Mouse (Mus musculus) midbrain, embryonic 11.5 days (tissue): ENCODE measurements around the gene Abcf3. TPM values are rescaled to one million over a fixed set of nuclear protein-coding genes. Genes with fewer than 3 reads are reported as not detected.

Source experiments
- ATAC-seq: fragments of 200-750 bp; cut with Nextera tagmentation; 2 replicates; pipeline ENCODE4 v1.8.0; 2017; ENCODE audit warnings: moderate TSS enrichment, moderate library complexity; ENCODE audit not compliant: low FRiP score
- DNase-seq: peaks from one replicate; pipeline ENCODE4 v3.0.0; 2015; ENCODE audit warnings: low spot score; ENCODE audit errors: missing footprints
- H3K27ac ChIP-seq: fragments of 300-500 bp; sonication (generic); 2 replicates; pipeline ENCODE4 v1.5.1; 2014; ENCODE audit warnings: low read depth, low read length
- H3K27me3 ChIP-seq: fragments of 300-500 bp; sonication (generic); 2 replicates; pipeline ENCODE4 v1.6.1; 2014; ENCODE audit warnings: mild to moderate bottlenecking, low read length, moderate library complexity, mixed read lengths; ENCODE audit not compliant: control insufficient read depth, insufficient read depth
- H3K36me3 ChIP-seq: fragments of 300-500 bp; sonication (generic); 2 replicates; pipeline ENCODE4 v1.6.1; 2014; ENCODE audit warnings: mild to moderate bottlenecking, low read length, moderate library complexity, mixed read lengths; ENCODE audit not compliant: control insufficient read depth, insufficient read depth
- H3K4me1 ChIP-seq: fragments of 300-500 bp; sonication (generic); 2 replicates; pipeline ENCODE4 v1.6.1; 2014; ENCODE audit warnings: low read length; ENCODE audit not compliant: control insufficient read depth, insufficient read depth
- H3K4me2 ChIP-seq: fragments of 300-500 bp; sonication (generic); 2 replicates; pipeline ENCODE4 v1.6.1; 2014; ENCODE audit warnings: mild to moderate bottlenecking, moderate library complexity
- H3K4me3 ChIP-seq: fragments of 300-500 bp; sonication (generic); 2 replicates; pipeline ENCODE4 v1.5.1; 2014; ENCODE audit warnings: low read depth, low read length
- H3K9ac ChIP-seq: fragments of 300-500 bp; sonication (generic); 2 replicates; pipeline ENCODE4 v1.6.1; 2014; ENCODE audit warnings: low read length
- H3K9me3 ChIP-seq: fragments of 300-500 bp; sonication (generic); 2 replicates; pipeline ENCODE4 v1.6.1; 2016; ENCODE audit warnings: low read length; ENCODE audit not compliant: control insufficient read depth
- WGBS: fragments of 180-500 bp; shearing (Covaris S2); extraction: QIAGEN DNeasy Blood & Tissue Kit; methylation state at CpG from one replicate; pipeline ENCODE4 v1.1.7; 2014; 5-methylcytosine and 5-hydroxymethylcytosine counted together
- microRNA counts: library from miRNA; unstranded; fragments of <30 nt; microRNA quantifications from one replicate; lab custom pipeline; 2015
- microRNA-seq: library from miRNA; unstranded; fragments of <30 nt; microRNA quantifications from one replicate; pipeline ENCODE4, GENCODE M21; 2017
- polyA plus RNA-seq: library from polyadenylated mRNA; unstranded; fragments of >200 nt; fragmentation: Nextera tagmentation; extraction: Ambion mirVana; gene quantifications from 2 replicates; pipeline ENCODE4 v1.2.1, GENCODE M21; 2014

Abcf3 gene
- polyA plus RNA-seq, 1 experiment from 2014 or later: 62.2 TPM

- 80% methylated on average over 7 of the region's 7 CpGs for WGBS
- Histone ChIP-seq H3K4me2 (no peak overlapping the region), H3K9me3 (no peaks in the 10 kb centered on the region), H3K27me3 (peaks cover 11% of the 10 kb centered on the region), H3K4me3 (no peak overlapping the region), H3K4me1 (no peaks in the 10 kb centered on the region), H3K9ac (no peak overlapping the region), H3K36me3 (no peaks in the 10 kb centered on the region), H3K27ac (no peak overlapping the region)
- ATAC-seq: no peak
- DNase-seq: no peak
These were observed 48.5 kb downstream of the Abcf3 start for GRCm38 (mm10) chr16:20596687-20597441.

GRCm38 (mm10) chr16:20600511-20600910, 52.1 kb downstream of the Abcf3 start:
- Histone ChIP-seq H3K4me2 (no peak overlapping the region), H3K27ac (no peak overlapping the region), H3K27me3 (no peaks in the 10 kb centered on the region), H3K36me3 (peaks cover under 1% of the 10 kb centered on the region; the same call in 1 of the 2 replicates), H3K4me3 (no peak overlapping the region), H3K9ac (no peak overlapping the region), H3K4me1 (no peaks in the 10 kb centered on the region), H3K9me3 (no peaks in the 10 kb centered on the region)
- ATAC-seq (no peak), DNase-seq (no peak)
- 81% methylated on average over 5 of the region's 5 CpGs for WGBS

GRCm38 (mm10) chr16:20604705-20605104, 56.3 kb downstream of the Abcf3 start:
- no peak overlapping the region for H3K4me2 ChIP-seq
- ATAC-seq (no peak), DNase-seq (no peak)
- no peaks in the 10 kb centered on the region for H3K27me3 ChIP-seq
- H3K27ac ChIP-seq: no peak overlapping the region
- peaks cover 7% of the 10 kb centered on the region; the same call in 1 of the 2 replicates for H3K36me3 ChIP-seq
- H3K9me3 ChIP-seq: no peaks in the 10 kb centered on the region
- H3K4me3 ChIP-seq: no peak overlapping the region
- H3K4me1 ChIP-seq: 0 out of 2 replicates have a peak, but pooled peaks cover 2% of the 10 kb centered on the region
- no peak overlapping the region for H3K9ac ChIP-seq
- WGBS: 86% methylated on average over 9 of the region's 9 CpGs

GRCm38 (mm10) chr16:20610501-20611356, 62.4 kb downstream of the Abcf3 start:
- Histone ChIP-seq H3K27ac (peak overlapping the region; percentile 78), H3K4me1 (peaks cover 7% of the 10 kb centered on the region; the same call in 1 of the 2 replicates), H3K9me3 (no peaks in the 10 kb centered on the region), H3K4me2 (peak overlapping the region; percentile 91), H3K36me3 (peaks cover 5% of the 10 kb centered on the region; the same call in 1 of the 2 replicates), H3K9ac (peak overlapping the region; percentile 95), H3K4me3 (peak overlapping the region; percentile 81), H3K27me3 (no peaks in the 10 kb centered on the region)
- peak; percentile 98 for DNase-seq
- ATAC-seq: peak; percentile 69
- WGBS: under 1% methylated on average over 28 of the region's 28 CpGs

MicroRNAs encoded within 50 kb of the gene (microRNA counts, 519-probe panel; counts per million panel counts)
- 4,408 counts per million, percentile 39 among the panel's probes with 10 or more counts for microRNA mmu-miR-1224 (lab: Ali Mortazavi, UCI)

Small RNAs within 50 kb of the gene (microRNA-seq; reads per million reads assigned to microRNA genes)
- gene Mir1224: 12.7 reads per million, percentile 32 among the genes with 10 or more reads in this experiment

Other genes with a start within 250 kb of the Abcf3 start
- gene Parl, start 246.2 kb upstream of the Abcf3 start, polyA plus RNA-seq: 107 and 109 TPM in 2 replicates
- not detected in 2 replicates for gene Cyp2ab1, start 223.2 kb upstream of the Abcf3 start, polyA plus RNA-seq
- 58.3 and 61.7 TPM in 2 replicates for gene Abcc5, start 122.2 kb upstream of the Abcf3 start, polyA plus RNA-seq
- gene Eif2b5, start 49.8 kb upstream of the Abcf3 start, polyA plus RNA-seq: 141 and 148 TPM in 2 replicates
- 47.7 and 49.6 TPM in 2 replicates for gene Dvl3, start 31.6 kb upstream of the Abcf3 start, polyA plus RNA-seq
- gene Ap2m1, start 13.1 kb upstream of the Abcf3 start, polyA plus RNA-seq: 867 and 919 TPM in 2 replicates
- gene Vwa5b2, start 40.9 kb downstream of the Abcf3 start, polyA plus RNA-seq: 1.6 and 2.5 TPM in 2 replicates
- 25.6 and 26.6 TPM in 2 replicates for gene Eef1akmt4, start 63.0 kb downstream of the Abcf3 start, polyA plus RNA-seq
- gene Gm49333, start 63.0 kb downstream of the Abcf3 start, polyA plus RNA-seq: 0.50 TPM in 1 of 2 replicates, not detected in the other
- 54.6 and 55.1 TPM in 2 replicates for gene Alg3, start 63.2 kb downstream of the Abcf3 start, polyA plus RNA-seq
- 4.9 and 5.2 TPM in 2 replicates for gene Camk2n2, start 72.7 kb downstream of the Abcf3 start, polyA plus RNA-seq
- gene Ece2, start 81.3 kb downstream of the Abcf3 start, polyA plus RNA-seq: 2.5 and 4.0 TPM in 2 replicates
- gene Psmd2, start 103.1 kb downstream of the Abcf3 start, polyA plus RNA-seq: 474 and 502 TPM in 2 replicates
- gene Eif4g1, start 119.7 kb downstream of the Abcf3 start, polyA plus RNA-seq: 132 and 142 TPM in 2 replicates
- 8.8 and 12.5 TPM in 2 replicates for gene Fam131a, start 144.7 kb downstream of the Abcf3 start, polyA plus RNA-seq
- 104 and 119 TPM in 2 replicates for gene Polr2h, start 169.1 kb downstream of the Abcf3 start, polyA plus RNA-seq
- gene Clcn2, start 169.2 kb downstream of the Abcf3 start, polyA plus RNA-seq: 15.1 and 16.0 TPM in 2 replicates
- gene Chrd, start 184.6 kb downstream of the Abcf3 start, polyA plus RNA-seq: 2.6 and 2.7 TPM in 2 replicates
- gene Thpo, start 185.9 kb downstream of the Abcf3 start, polyA plus RNA-seq: 0.37 and 0.71 TPM in 2 replicates